Mouse (Mus musculus) embryonic facial prominence, embryonic 14.5 days (tissue): ENCODE measurements around the gene Zbtb8b. TPM values are rescaled to one million over a fixed set of nuclear protein-coding genes. Genes with fewer than 3 reads are reported as not detected.

ENCODE experiments used
- ATAC-seq: fragments of 200-750 bp; cut with Nextera tagmentation; 2 replicates; pipeline ENCODE4 v1.8.0; 2017; ENCODE audit warnings: low read depth, moderate number of reproducible peaks, moderate TSS enrichment
- DNase-seq: peaks from one replicate; pipeline ENCODE4 v3.0.0-alpha.2; 2015; ENCODE audit warnings: low spot score
- H3K27ac ChIP-seq: fragments of 300-500 bp; sonication (generic); replicated peaks from 2 replicates; pipeline ENCODE4 v1.5.1; 2014; ENCODE audit warnings: low read depth, mild to moderate bottlenecking, low read length, moderate library complexity
- H3K27me3 ChIP-seq: fragments of 300-500 bp; sonication (generic); replicated peaks from 2 replicates; pipeline ENCODE4 v1.6.1; 2014; ENCODE audit warnings: low read length; ENCODE audit not compliant: control insufficient read depth, insufficient read depth
- H3K36me3 ChIP-seq: fragments of 300-500 bp; sonication (generic); 2 replicates; pipeline ENCODE4 v1.6.1; 2014; ENCODE audit warnings: low read length, mixed read lengths; ENCODE audit not compliant: control insufficient read depth, insufficient read depth
- H3K4me1 ChIP-seq: fragments of 300-500 bp; sonication (generic); 2 replicates; pipeline ENCODE4 v1.6.1; 2014; ENCODE audit warnings: antibody characterized with exemption, low read length; ENCODE audit not compliant: control insufficient read depth, insufficient read depth
- H3K4me2 ChIP-seq: fragments of 300-500 bp; sonication (generic); 2 replicates; pipeline ENCODE4 v1.6.1; 2014; ENCODE audit warnings: low read depth, mild to moderate bottlenecking, low read length, moderate library complexity, mixed read lengths
- H3K4me3 ChIP-seq: fragments of 300-500 bp; sonication (generic); 2 replicates; pipeline ENCODE4 v1.5.1; 2014; ENCODE audit warnings: low read depth, mild to moderate bottlenecking, low read length
- H3K9ac ChIP-seq: fragments of 300-500 bp; sonication (generic); 2 replicates; pipeline ENCODE4 v1.6.1; 2014; ENCODE audit warnings: low read depth, mild to moderate bottlenecking, low read length, moderate library complexity, mixed read lengths
- H3K9me3 ChIP-seq: fragments of 300-500 bp; sonication (generic); 2 replicates; pipeline ENCODE4 v1.6.1; 2016; ENCODE audit warnings: low read length; ENCODE audit not compliant: control insufficient read depth
- WGBS: fragments of 180-500 bp; shearing (Covaris S2); extraction: QIAGEN DNeasy Blood & Tissue Kit; methylation state at CpG from one replicate; pipeline ENCODE4 v1.1.7; 2014; 5-methylcytosine and 5-hydroxymethylcytosine counted together
- polyA plus RNA-seq: library from polyadenylated mRNA; unstranded; fragments of >200 nt; fragmentation: Nextera tagmentation; extraction: Ambion mirVana; gene quantifications from 2 replicates; pipeline ENCODE4 v1.2.1, GENCODE M21; 2014

Gene Zbtb8b
- polyA plus RNA-seq: 1.3 TPM in 2 replicates

DNA sequence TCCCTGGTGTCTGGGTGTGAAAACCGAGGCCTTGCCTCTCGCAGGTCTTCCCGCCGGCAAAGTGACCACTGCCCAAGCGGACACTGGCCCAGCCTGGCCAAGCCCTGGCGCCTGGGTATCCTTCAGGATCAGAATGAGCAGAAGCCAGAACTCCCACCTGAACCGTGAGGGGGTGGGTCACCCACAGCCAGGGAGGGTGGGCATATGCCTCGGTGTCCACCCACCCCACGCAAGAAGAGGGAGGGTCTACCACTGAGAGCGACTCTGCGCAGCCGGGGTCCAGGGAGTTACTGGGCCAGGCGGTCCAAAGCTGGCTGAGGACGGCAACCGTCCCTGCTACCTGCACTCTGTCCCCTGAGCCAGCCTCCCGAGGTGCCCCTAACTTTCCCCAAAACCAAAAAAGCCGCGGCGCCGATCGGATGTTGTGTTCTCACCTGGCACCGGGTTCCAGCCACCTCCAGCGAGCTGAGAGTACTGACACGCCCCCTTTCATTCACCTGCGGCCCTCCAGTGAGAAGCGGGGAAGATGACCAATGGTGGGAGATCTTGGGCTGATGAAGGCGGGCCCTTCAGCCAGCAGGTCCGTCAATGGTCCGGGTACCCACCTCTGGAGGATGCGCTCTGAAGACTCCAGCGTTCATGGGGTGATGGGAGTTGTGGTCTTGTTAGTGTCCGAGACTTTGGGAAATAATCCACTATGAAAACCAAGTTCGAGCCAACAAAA, at the start of gene Zbtb8b:
Zbtb8b (minus strand) TSS at position 514 of the 724 bp plus-strand sequence.
- peak within 1 kb of the TSS; percentile 58 for H3K4me2 ChIP-seq
- DNase-seq (peak; percentile 90), ATAC-seq (peak; percentile 99)
- H3K27me3 ChIP-seq: peaks cover 36% of the 10 kb centered on the region
- no peak within 1 kb of the TSS for H3K27ac ChIP-seq
- H3K36me3 ChIP-seq: no peaks in the 10 kb centered on the region
- 0 out of 2 replicates have a peak, but pooled peaks cover 4% of the 10 kb centered on the region for H3K4me1 ChIP-seq
- H3K9ac ChIP-seq: peak within 1 kb of the TSS; percentile 55
- H3K4me3 ChIP-seq: peak within 1 kb of the TSS; percentile 43
- WGBS: 3% methylated on average over 29 of the region's 33 CpGs
- no peaks in the 10 kb centered on the region for H3K9me3 ChIP-seq

DNA sequence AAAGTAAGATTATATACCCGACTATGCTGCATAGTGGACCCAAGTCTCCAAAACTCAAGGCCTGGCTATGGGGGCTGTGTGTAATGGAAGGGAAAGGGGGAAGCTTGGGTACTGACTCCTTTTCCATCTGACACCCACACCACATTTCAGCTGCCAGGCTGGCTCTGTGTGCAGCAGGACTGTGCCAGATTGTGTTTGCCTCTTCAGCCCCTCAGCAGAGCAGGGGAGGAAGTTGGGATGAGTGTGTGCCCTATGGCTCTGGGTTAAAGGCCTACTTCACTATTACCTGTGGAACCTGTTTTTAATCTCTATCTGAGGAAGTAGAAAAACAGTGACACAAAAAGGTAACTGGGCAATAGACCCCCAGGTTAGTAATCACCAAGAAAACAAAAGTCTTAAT, 40.4 kb upstream of the Zbtb8b start:
- Histone ChIP-seq H3K4me1 (no peaks in the 10 kb centered on the region), H3K4me3 (no peak overlapping the region), H3K27me3 (no peaks in the 10 kb centered on the region), H3K4me2 (no peak overlapping the region), H3K36me3 (peaks cover 81% of the 10 kb centered on the region), H3K27ac (no peak overlapping the region), H3K9ac (no peak overlapping the region), H3K9me3 (no peaks in the 10 kb centered on the region)
- WGBS: 94% methylated on average over 1 of the region's 1 CpGs
- ATAC-seq (no peak), DNase-seq (no peak)

GRCm38 (mm10) chr4:129479863-129480262, 39.2 kb upstream of the Zbtb8b start:
- ATAC-seq (no peak), DNase-seq (no peak)
- Histone ChIP-seq H3K4me3 (no peak overlapping the region), H3K9me3 (no peaks in the 10 kb centered on the region), H3K27me3 (no peaks in the 10 kb centered on the region), H3K36me3 (peaks cover 81% of the 10 kb centered on the region), H3K27ac (no peak overlapping the region), H3K4me2 (no peak overlapping the region), H3K4me1 (no peaks in the 10 kb centered on the region), H3K9ac (no peak overlapping the region)
- WGBS: 92% methylated on average over 3 of the region's 3 CpGs

DNA sequence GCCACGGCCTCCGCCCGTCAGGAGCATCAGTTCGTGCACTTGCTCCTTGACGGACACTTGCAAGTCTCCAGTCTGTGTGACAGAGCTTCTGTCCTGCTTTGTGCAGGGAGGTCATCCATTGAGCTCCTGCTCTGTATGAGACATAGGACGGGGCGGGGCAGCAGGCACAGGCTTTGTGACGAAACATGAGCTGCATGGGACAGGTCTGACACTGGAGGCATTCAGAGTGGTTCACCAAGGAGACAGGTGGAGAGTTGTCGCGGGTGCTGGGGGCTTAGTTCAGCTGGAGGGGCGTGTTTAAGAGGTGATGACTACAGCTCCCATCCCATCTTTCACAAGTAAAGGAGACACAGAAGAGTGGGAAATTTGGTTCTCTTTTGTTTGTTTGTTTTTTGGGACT, 35.4 kb upstream of the Zbtb8b start:
- Histone ChIP-seq H3K27me3 (no peaks in the 10 kb centered on the region), H3K9me3 (no peaks in the 10 kb centered on the region), H3K36me3 (peaks cover 83% of the 10 kb centered on the region), H3K9ac (no peak overlapping the region), H3K4me2 (no peak overlapping the region), H3K27ac (no peak overlapping the region), H3K4me3 (no peak overlapping the region), H3K4me1 (no peaks in the 10 kb centered on the region)
- ATAC-seq (no peak), DNase-seq (no peak)
- WGBS: 90% methylated on average over 11 of the region's 11 CpGs

GRCm38 (mm10) chr4:129464286-129464815, 23.7 kb upstream of the Zbtb8b start:
- no peak overlapping the region for H3K4me3 ChIP-seq
- H3K36me3 ChIP-seq: peaks cover 57% of the 10 kb centered on the region
- H3K27me3 ChIP-seq: no peaks in the 10 kb centered on the region
- H3K4me2 ChIP-seq: no peak overlapping the region
- no peak for DNase-seq
- no peaks in the 10 kb centered on the region for H3K9me3 ChIP-seq
- peaks cover 5% of the 10 kb centered on the region; the same call in 1 of the 2 replicates for H3K4me1 ChIP-seq
- ATAC-seq: no peak
- WGBS: 84% methylated on average over 4 of the region's 4 CpGs
- no peak overlapping the region for H3K27ac ChIP-seq
- no peak overlapping the region for H3K9ac ChIP-seq

DNA sequence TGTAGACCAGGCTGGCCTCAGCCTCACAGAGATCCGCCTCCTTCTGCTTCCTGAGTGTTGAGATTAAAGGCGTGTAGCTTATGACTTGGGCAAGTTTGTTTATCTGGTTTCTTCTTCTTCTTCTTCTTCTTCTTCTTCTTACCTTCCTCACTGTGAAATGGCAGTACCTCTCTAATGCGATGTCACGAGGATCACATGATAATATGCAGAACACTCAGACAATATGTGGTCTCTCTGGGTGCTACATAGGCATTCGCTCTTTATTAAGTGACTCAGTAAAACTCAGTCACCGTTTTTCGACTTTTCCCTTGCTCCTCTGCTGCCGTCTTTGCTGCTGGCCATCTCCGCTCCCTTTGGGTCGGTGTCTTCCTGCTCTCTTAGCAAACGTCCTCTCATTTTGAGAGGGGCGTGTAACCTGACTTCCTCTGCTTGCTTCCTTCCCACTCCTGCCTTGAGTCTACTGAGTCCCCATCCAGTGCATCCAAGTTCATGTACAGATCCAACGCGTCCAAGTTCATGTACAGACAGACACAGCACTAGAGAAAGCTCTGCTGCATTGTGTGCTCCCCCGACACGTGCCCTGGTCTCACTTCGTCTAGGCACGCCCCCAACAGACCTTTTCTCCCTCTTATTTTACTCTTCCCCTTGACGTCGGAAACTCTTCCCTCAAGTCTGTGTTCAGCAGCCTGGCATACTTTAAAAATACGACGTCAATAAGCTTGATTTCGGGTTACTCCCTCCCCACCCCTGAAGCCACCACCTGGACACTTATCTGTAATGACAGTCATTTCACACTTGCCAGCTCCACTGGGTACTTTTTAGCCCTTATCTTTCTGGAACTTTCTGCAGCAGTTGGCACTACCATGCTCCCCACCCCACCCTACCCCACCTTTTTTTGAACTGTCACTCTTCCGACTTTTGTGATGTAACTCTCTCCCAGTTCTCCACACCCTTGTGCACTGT, 22.7 kb upstream of the Zbtb8b start:
- Histone ChIP-seq H3K4me2 (no peak overlapping the region), H3K4me3 (no peak overlapping the region), H3K27ac (no peak overlapping the region), H3K9ac (no peak overlapping the region), H3K27me3 (no peaks in the 10 kb centered on the region), H3K36me3 (peaks cover 47% of the 10 kb centered on the region), H3K4me1 (peaks cover 5% of the 10 kb centered on the region; the same call in 1 of the 2 replicates), H3K9me3 (no peaks in the 10 kb centered on the region)
- ATAC-seq: no peak
- WGBS: 87% methylated on average over 24 of the region's 24 CpGs
- no peak for DNase-seq

GRCm38 (mm10) chr4:129462118-129462517, 21.5 kb upstream of the Zbtb8b start:
- Histone ChIP-seq H3K4me1 (peaks cover 5% of the 10 kb centered on the region; the same call in 1 of the 2 replicates), H3K36me3 (peaks cover 35% of the 10 kb centered on the region), H3K27me3 (no peaks in the 10 kb centered on the region), H3K9ac (peak overlapping the region; percentile 78), H3K4me2 (peak overlapping the region; percentile 76), H3K4me3 (peak overlapping the region; percentile 68), H3K9me3 (no peaks in the 10 kb centered on the region), H3K27ac (no peak overlapping the region)
- 39% methylated on average over 3 of the region's 3 CpGs for WGBS
- ATAC-seq: no peak
- no peak for DNase-seq

DNA sequence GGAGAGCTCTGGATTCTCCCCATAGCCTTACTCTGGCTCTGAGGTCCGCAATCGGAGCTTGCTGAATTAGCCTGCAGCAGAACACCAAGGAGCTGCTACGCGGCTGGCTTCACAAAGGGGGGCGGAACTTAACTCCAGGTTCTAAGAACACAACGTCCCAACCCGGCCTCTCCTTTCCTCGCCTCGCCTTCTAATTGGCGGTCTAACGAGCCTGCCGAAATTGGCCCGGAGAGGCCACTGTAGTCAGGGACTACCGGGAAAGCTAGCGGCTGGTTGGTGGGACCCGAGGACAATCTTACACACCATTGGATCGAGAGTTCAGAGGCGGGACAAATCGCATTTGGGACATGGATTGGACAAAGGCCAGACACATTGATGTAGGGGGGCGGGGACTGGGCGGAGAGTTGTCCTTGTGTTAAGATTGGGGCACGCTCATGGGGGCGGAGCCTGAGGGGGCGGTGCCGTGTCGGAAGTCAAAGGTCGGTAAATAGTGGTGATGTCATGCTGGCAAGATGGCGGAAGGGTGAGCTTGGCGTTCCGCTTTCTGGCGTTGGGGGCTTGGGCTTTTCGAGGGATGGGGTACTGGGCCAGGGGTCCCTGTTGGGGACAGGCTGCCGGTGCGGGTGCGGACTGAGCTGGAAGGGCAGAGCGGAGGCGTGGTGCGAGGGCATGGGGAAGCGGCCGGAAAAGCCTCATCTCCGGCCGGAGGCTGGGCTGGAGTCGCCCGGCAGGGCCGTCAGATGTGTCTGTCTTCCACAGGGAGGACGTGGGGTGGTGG, 20.7 kb upstream of the Zbtb8b start, which contains the start of gene Bsdc1:
Bsdc1 (plus strand) TSS at position 399 of the 778 bp plus-strand sequence.
- H3K4me3 ChIP-seq: peak within 1 kb of the TSS; percentile 68
- ATAC-seq (peak; percentile 99), DNase-seq (peak; percentile 100)
- 0% methylated on average over 40 of the region's 46 CpGs for whole genome bisulfite sequencing
- H3K36me3 ChIP-seq: peaks cover 27% of the 10 kb centered on the region
- peaks cover 5% of the 10 kb centered on the region; the same call in 1 of the 2 replicates for H3K4me1 ChIP-seq
- peak within 1 kb of the TSS; percentile 76 for H3K4me2 ChIP-seq
- peak within 1 kb of the TSS; percentile 78 for H3K9ac ChIP-seq
- no peaks in the 10 kb centered on the region for H3K9me3 ChIP-seq
- peak within 1 kb of the TSS; percentile 89 for H3K27ac ChIP-seq
- H3K27me3 ChIP-seq: no peaks in the 10 kb centered on the region
